ENCODE assay signal across 28 mouse cellular contexts in genomic region chr11:50943506-50943905, GRCm38 (mm10). TPM values are rescaled to one million over a fixed set of nuclear protein-coding genes. Genes with fewer than 3 reads are reported as not detected.
DNase-seq lines count a peak whose midpoint lies in the region; ATAC-seq and TF ChIP-seq lines count a peak whose summit lies in the region.
"Had no signal": no experiment of that assay in that cellular context is flagged by ENCODE, and none has a peak within 500 bp of the region (broad histone marks: within the 10 kb centered on the region; RNA-seq: fewer than 3 reads in every experiment).

Gene 4933414I15Rik, minus strand, starts transcription at chr11:50943765.

- no peaks in the 10 kb centered on the region for H3K36me3 ChIP-seq in kidney, embryonic 15.5 days
- no peaks in the 10 kb centered on the region for H3K36me3 ChIP-seq in testis, adult 2 months (ENCODE audit: control insufficient read depth, insufficient read depth, low read length)
- H3K36me3 ChIP-seq: embryonic facial prominence, embryonic 10.5 days; embryonic facial prominence, embryonic 12.5 days; forebrain, embryonic 15.5 days; G1E had no signal

- 0 out of 2 replicates have a peak within 1 kb of the TSS, but pooled peaks have one; percentile 9 for H3K4me2 ChIP-seq in kidney, embryonic 15.5 days
- H3K4me2 ChIP-seq: embryonic facial prominence, embryonic 12.5 days; forebrain, embryonic 13.5 days; forebrain, embryonic 15.5 days had no signal

- no peaks in the 10 kb centered on the region for H3K27me3 ChIP-seq in kidney, embryonic 15.5 days
- H3K27me3 ChIP-seq in testis, adult 2 months (ENCODE audit: control insufficient read depth, insufficient read depth, low read length): no peaks in the 10 kb centered on the region
- H3K27me3 ChIP-seq: embryonic facial prominence, embryonic 12.5 days; forebrain, embryonic 13.5 days; forebrain, embryonic 15.5 days had no signal

- ATAC-seq in kidney, embryonic 15.5 days (replicated peaks; ENCODE audit: low FRiP score): no peak
- ATAC-seq: activated CD4-positive, CD25-positive, alpha-beta regulatory T cell, adult 4 months; CD4-positive, CD25-positive, alpha-beta regulatory T cell, adult 4 months; forebrain, embryonic 13.5 days; forebrain, embryonic 15.5 days; Patski had no signal

- no peaks in the 10 kb centered on the region for H3K9me3 ChIP-seq in kidney, embryonic 15.5 days (replicated peaks)
- H3K9me3 ChIP-seq: embryonic facial prominence, embryonic 10.5 days; embryonic facial prominence, embryonic 12.5 days; forebrain, embryonic 13.5 days; forebrain, embryonic 15.5 days had no signal

- H3K9ac ChIP-seq in kidney, embryonic 15.5 days: no peak within 1 kb of the TSS
- H3K9ac ChIP-seq: embryonic facial prominence, embryonic 12.5 days; forebrain, embryonic 13.5 days; forebrain, embryonic 15.5 days had no signal

- peak; percentile 81 for DNase-seq in heart, adult 11 months
- DNase-seq in heart, postnatal 14 days: no peak
- DNase-seq in kidney, postnatal 36 days: no peak
- DNase-seq in testis, postnatal 10 days (ENCODE audit: low spot score): no peak
- DNase-seq: adrenal gland, adult 8-10 months; adrenal gland, postnatal 14 days; adrenal gland, postnatal 36 days; B cell, adult 2 months; cerebellum, adult 11-12 months; cerebellum, adult 2 months; cerebellum, adult 9-10 months; cerebellum, postnatal 10 days; cerebellum, postnatal 25 days had no signal

- intact Hi-C loops in heart, postnatal 14 days (cut with DNase I): no loop called here

- 71% methylated on average over 14 of the region's 14 CpGs for WGBS in kidney, embryonic 15.5 days

- H3K4me3 ChIP-seq in kidney, embryonic 15.5 days (replicated peaks): no peak within 1 kb of the TSS
- H3K4me3 ChIP-seq in testis, adult 2 months (ENCODE audit: control insufficient read depth, low read depth, low read length): peak within 1 kb of the TSS; percentile 85
- H3K4me3 ChIP-seq: embryonic facial prominence, embryonic 10.5 days; embryonic facial prominence, embryonic 12.5 days; forebrain, embryonic 13.5 days; forebrain, embryonic 15.5 days had no signal

- no peak for TF ChIP-seq CTCF in testis, adult 2 months (IDR thresholded peaks at IDR 0.05; ENCODE audit: control insufficient read depth, insufficient read depth, insufficient replicate concordance, low read depth, low read length)

- H3K27ac ChIP-seq in kidney, embryonic 15.5 days: no peak within 1 kb of the TSS
- peak within 1 kb of the TSS; percentile 90 for H3K27ac ChIP-seq in testis, adult 2 months (ENCODE audit: control insufficient read depth, insufficient read depth, low read depth, low read length)
- H3K27ac ChIP-seq: embryonic facial prominence, embryonic 10.5 days; embryonic facial prominence, embryonic 12.5 days; forebrain, embryonic 13.5 days; forebrain, embryonic 15.5 days had no signal

- TF ChIP-seq POLR2A in testis, adult 2 months (IDR thresholded peaks at IDR 0.05; ENCODE audit: control insufficient read depth, low read depth, low read length): peak; percentile 84

- H3K4me1 ChIP-seq in kidney, embryonic 15.5 days: no peaks in the 10 kb centered on the region
- H3K4me1 ChIP-seq in testis, adult 2 months (ENCODE audit: control insufficient read depth, insufficient read depth, low read length): peaks cover 4% of the 10 kb centered on the region
- H3K4me1 ChIP-seq: embryonic facial prominence, embryonic 10.5 days; embryonic facial prominence, embryonic 12.5 days; forebrain, embryonic 13.5 days; forebrain, embryonic 15.5 days had no signal

RNA-seq across cellular contexts. Expression of gene 4933414I15Rik, which starts in this region (rescaled TPM):
- total RNA-seq in heart, postnatal 14 days (2021): not detected
- polyA plus RNA-seq in kidney, embryonic 15.5 days (2015; fragmentation: Nextera tagmentation; extraction: Ambion mirVana): not detected in 2 replicates
- 76.9 and 80.1 TPM in 2 replicates for polyA plus RNA-seq in testis, adult 2 months (2012; rRNA removed)
- total RNA-seq: adrenal gland, adult 18-20 months; adrenal gland, adult 8-10 months; adrenal gland, postnatal 14 days; adrenal gland, postnatal 36 days; CH12.LX; G1E had no signal
- polyA plus RNA-seq: activated CD4-positive, CD25-positive, alpha-beta regulatory T cell, adult 4 months; CD4-positive, CD25-positive, alpha-beta regulatory T cell, adult 4 months; cerebellum, adult 2 months; cortical plate, adult 2 months; embryonic facial prominence, embryonic 10.5 days; embryonic facial prominence, embryonic 12.5 days; embryonic facial prominence, embryonic 14.5 days; forebrain, embryonic 11.5 days; forebrain, embryonic 13.5 days; forebrain, embryonic 15.5 days; G1E; Patski had no signal

Comparison
In these comparisons a context has a peak if more than half of its experiments do, and no peak if none do; other contexts are left out.
1. RNA of gene 4933414I15Rik (polyA plus RNA-seq): 76.9 to 80.1 TPM in testis, adult 2 months; not detected in kidney, embryonic 15.5 days; every median in the first group is over 10 times any median in the second.